Mouse (Mus musculus) ovary, postnatal 14 days (tissue): ENCODE measurements around the gene Wasf3.

Experiments
- DNase-seq: peaks from one replicate; pipeline ENCODE4 v3.0.0; 2022; ENCODE audit warnings: low spot score

Gene Wasf3

GRCm38 (mm10) chr5:146384935-146385591 lies at the start of gene Wasf3:
Gene Wasf3 (plus strand): TSS chr5:146384985.
- peak; percentile 54 for DNase-seq

GRCm38 (mm10) chr5:146338064-146338463 lies 46.7 kb upstream of the Wasf3 start:
- DNase-seq, result no peak

- DNase-seq, result no peak
Observed at GRCm38 (mm10) chr5:146340037-146340436, 44.7 kb upstream of the Wasf3 start.

DNA sequence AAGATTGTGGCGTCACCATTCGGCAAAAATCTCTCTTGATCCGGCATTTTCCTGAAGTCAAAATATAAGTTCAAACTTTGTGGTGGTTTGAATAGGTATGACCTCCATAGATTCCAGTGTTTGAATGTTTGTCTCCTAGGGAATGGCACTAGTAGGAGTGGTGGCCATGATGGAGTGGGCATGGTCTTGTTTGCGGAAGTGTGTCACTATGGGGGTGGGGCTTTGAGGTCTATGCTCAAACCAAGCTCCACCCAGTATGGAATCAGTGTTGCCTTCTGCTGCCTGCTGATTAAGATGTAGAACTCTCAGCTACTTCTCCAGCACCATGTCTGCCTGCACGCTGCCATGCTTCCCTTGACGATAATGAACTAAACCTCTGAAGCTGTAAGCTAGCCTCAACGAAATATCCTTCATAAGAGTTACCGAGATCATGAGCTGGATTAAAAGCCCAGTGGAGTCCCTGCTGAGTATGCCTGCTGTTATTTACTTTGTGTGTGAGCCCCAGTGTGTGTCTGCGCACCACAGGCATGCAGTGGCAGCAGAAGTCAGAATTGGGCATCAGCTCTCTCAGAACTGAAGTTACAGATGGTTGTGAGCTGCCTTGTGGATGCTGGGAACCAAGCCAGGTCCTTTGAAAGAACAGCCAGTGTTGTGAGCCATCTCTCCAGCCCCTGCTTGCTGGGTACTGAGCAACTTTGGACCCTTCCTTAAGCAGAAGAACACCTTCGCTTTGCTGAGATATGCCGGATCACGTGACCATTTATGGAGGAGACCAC lies 39.7 kb upstream of the Wasf3 start:
- DNase-seq, result no peak

DNA sequence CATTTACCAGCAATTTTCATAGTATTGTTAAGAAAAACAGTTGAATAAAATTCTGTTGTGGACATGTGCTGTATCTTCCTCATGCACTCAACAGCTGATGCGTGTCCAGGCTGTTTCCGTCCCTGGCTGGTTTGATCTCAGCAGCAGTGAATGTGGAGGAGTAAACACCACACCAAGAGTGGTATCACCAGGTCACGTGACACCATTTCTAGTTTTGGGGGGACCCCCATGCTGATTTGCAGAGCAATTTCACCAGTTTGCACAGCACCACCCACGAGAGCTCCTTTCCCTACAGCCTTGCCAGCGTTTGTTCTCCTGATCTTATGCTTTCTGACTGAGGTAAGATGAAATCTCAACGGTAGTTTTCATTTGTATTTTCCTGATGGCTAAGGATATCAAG lies 37.7 kb upstream of the Wasf3 start:
- DNase-seq, result no peak

DNA sequence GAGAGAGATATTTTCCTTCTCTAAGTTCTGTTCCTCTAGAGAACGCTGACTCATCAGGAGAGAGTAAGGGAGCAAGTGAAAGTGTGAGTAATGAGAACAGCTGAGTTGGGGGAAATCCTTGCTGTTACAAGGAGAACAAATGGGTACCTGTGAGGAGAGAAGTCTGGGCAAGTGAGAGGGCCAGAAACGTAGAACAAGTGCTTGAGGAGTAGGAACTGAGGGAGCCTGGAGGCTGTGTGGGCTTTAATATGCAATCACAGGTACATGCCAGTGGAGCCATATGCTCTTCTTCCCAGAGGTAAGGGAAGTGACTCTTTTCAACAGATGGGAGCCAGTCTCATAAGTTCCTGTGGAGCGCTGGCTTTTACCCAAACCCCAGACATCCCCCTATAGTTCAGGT lies 35.6 kb upstream of the Wasf3 start:
- no peak for DNase-seq

DNA sequence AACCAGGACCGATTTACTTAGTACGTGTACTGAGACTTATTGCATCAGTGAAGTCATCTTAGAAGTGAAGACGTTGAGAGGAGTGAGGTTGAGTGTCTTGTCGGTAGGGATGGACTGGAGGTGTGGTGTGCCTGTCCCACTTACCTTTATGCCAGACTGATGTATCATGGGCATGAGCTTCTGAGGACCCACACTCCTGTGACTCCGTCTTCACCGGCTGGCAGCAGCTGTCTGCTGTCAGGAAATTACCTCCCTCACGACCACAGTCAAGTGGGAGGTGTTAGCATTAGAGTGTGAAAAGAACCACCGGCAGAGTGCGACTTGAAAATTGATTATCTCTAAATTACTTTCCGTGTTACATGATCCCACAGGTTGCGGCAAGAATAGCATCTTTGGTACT lies 34.0 kb upstream of the Wasf3 start:
- DNase-seq, result no peak

DNA sequence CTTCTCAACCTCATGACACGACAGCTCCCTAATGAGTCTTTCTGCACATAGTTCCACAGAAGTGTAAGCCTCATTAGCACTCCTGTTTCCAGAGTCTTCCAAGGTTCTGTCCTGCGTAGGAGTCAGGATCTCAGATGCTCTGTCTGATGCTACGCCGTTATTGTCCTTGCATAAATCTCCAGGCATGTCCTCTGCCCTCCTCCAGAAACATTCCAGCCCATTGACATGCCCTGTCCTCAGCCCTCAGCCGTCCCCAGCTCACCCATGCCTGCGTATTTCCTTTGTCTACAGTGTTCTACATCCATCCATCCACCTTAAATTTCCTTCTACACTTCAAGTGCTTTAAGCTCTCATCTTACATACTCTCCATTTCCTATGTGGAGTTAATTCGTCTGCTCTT lies 32.8 kb upstream of the Wasf3 start:
- no peak for DNase-seq

GRCm38 (mm10) chr5:146360386-146360785 lies 24.4 kb upstream of the Wasf3 start:
- peak; percentile 23 for DNase-seq

GRCm38 (mm10) chr5:146362711-146363110 lies 22.1 kb upstream of the Wasf3 start:
- DNase-seq, result no peak

DNA sequence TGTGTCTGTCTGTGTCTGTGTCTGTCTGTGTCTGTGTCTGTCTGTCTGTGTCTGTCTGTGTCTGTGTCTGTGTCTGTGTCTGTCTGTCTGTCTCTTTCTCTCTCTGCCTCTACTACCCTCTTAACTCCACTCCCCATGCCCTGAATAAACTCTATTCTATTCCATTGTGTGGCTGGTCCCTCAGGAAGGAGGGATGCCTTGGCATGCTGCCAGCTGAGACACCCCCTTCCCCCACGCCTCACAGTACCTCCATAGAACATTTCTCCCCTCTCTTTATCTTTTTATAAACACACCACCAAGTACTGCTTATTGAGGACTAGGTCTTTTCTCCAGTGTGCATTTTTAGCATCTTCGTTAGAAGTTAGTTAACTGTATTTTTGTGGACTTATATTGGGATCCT lies 16.4 kb upstream of the Wasf3 start:
- DNase-seq, result no peak

- DNase-seq, result no peak
Observed at GRCm38 (mm10) chr5:146368971-146369370, 15.8 kb upstream of the Wasf3 start.

- DNase-seq, result no peak
Observed at GRCm38 (mm10) chr5:146370794-146371193, 14.0 kb upstream of the Wasf3 start.

- DNase-seq, result no peak
Observed at GRCm38 (mm10) chr5:146373238-146373637, 11.5 kb upstream of the Wasf3 start.

GRCm38 (mm10) chr5:146376601-146377000 lies 8.2 kb upstream of the Wasf3 start:
- no peak for DNase-seq

GRCm38 (mm10) chr5:146380041-146380440 lies 4.7 kb upstream of the Wasf3 start:
- DNase-seq, result no peak

DNA sequence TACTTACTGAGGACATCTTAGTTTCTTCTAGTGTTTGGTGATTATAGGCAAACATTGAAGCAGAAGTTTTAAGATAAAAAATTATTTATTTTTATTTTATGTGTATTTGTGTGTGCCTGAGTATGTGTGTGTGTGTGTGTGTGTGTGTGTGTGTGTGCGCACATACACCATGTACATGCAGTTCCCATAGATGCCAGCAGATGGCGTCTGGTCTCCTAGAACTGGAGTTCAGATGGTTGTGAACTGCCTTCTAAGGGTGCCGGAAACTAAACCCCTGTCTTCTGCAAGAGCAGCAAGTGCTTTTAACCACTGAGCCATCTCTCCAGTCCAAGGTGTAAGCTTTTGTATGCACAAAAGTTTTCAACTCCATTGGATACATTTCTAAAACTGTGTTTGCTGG lies 2.5 kb upstream of the Wasf3 start:
- no peak for DNase-seq

DNA sequence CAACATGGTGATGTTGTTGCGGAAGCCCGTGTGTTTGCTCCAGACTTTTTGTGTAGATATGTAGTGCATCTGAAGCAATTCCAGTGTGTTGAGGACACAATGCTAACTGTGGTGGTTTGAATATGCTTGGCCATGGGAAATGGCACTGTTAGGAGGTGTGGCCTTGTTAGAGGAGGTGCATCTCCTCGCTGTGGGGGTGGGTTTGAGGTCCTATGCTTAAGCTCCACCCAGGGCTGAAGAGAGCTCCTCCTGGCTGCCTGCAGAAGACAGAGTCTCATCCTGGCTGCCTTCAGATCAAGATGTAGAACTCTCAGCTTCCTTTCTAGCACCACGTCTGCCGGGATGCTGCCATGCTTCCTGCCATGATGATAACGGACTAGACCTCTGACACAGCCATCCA lies 1.4 kb upstream of the Wasf3 start:
- DNase-seq, result no peak

DNA sequence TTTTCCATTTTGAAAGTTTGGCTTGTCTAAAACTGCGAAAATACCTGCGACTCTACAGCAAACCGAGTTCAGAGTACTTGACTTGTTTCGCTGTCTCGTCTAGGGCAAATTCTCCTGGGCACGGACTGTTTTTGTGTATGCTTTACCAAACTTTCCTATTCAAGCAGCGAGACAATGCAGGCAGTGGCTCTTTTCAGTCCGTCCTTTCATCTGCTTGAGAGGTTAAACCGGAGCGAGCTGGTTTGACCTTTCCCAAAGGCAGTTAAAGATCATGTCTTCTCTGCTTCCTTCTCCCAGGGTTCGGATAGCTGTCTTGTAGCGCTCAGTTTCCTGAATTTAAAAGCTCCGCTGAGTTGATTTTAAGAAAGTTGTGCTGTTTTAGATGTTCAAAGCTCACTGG lies 1.2 kb downstream of the Wasf3 start:
- DNase-seq, result no peak

DNA sequence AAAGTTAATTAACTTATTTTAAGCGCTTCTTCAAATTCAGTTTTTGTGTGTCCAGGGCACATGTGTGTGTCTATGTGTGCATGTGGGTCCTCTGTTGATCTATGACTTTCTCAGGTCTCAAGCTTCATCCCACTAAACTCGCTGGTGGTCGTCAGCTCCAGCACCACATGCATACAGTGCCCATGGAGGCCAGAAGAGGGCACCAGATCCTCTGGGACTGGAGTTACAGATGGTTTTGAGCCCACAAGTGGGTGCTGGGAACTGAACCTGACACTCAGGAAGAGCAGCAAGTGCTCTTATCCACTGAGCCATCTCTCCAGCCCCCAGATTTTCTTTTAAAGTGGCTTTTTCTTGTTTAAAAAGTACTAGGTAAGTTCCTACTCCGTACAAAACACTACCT lies 2.1 kb downstream of the Wasf3 start:
- no peak for DNase-seq

DNA sequence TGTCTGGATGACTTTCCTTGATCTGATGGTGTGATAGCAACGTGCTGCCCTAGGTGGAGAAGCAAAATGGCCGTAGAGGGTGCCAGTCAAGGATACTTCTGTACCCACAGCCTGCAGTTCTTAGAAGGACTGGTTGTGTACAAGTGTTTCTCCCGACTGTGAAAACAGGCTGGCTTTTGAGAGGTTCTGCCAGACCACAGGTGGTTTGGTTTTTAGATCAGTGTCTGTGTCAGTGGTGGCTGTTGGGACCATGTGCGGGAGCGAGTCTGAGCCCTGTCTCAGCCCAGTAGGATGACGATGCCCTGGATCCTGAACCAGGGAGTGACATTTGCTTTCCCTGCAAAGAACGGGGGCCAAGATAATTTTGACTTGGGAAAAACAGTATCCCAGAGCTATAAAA lies 9.8 kb downstream of the Wasf3 start:
- no peak for DNase-seq

DNA sequence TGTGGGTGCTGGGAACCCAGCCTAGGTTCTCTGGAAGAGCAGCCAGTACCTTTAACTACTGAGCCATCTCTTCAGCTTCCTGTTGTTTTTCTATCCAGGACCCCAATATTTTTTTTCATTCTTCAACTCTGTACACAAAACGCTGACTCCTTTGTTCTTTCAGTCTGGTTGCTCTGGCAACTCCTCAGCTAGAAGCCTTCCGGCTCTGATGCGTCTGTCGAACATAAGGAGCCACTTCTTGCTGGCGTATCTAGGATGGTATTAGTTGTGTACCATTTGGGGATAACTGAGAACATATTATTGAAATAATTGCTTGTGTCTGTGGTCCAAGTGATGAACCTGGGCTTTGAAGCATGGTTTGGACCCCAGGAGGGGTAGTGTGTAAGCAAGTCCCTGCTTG lies 12.5 kb downstream of the Wasf3 start:
- no peak for DNase-seq

DNA sequence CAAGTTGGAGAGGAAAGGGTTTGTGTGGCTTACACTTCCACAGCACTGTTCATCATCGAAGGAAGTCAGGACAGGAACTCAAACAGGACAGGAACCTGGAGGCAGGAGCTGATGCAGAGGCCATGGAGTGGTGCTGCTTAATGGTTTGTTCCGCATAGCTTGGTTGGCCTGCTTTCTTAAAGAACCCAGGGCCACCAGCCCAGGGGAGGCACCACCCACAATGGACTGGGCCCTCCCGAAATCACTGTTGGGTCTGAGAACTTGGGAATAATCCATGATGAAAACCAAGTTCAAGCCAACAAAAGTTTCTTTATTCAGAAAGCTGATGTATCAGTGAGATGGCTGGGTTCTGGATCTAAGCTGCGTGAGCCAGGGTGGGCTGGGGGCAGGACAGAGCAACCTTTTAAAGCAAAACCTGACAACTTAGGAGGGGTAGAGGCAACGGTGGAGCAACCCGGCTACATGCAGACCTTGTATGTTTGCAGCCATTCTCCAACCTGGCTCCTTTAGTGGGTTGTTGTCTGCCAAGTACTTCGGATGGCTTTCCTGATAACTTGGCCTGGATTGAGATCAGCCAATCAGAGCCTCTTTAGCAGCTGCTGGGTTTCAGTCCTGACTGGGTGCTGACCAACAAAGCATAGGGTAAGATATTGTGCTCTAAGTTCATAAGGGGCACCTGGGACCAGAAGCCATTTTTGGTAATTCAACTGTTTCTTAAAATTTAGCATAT lies 13.8 kb downstream of the Wasf3 start:
- no peak for DNase-seq
